ENCODE assay signal across 8 mouse cellular contexts in the genomic region with DNA sequence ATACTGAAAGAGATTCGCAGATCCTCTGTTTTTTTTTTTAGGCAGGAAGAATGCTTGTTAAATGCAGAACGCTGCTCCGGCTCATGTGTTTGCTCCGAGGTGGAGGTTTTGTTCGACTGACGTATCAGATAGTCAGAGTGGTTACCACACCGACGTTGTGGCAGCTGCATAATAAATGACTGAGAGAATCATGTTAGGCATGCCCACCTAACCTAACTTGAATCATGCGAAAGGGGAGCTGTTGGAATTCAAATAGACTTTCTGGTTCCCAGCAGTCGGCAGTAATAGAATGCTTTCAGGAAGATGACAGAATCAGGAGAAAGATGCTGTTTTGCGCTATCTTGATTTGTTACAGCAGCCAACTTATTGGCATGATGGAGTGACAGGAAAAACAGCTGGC.
DNase-seq lines count a peak whose midpoint lies in the region; ATAC-seq and TF ChIP-seq lines count a peak whose summit lies in the region.

No protein-coding gene starts in this region.

- H3K27me3 ChIP-seq in kidney, embryonic 16.5 days (ENCODE audit: insufficient read depth, low read length) = no peaks in the 10 kb centered on the region
- no peaks in the 10 kb centered on the region for H3K27me3 ChIP-seq in forebrain, embryonic 13.5 days

- intact Hi-C loops in left cerebral cortex, adult 2 months (cut with DNase I) = loop anchor here (5.0 kb wide), 1 partner anchor 928 kb away; no protein-coding TSS in a partner anchor

- peak overlapping the region; percentile 29 for H3K4me3 ChIP-seq in kidney, embryonic 16.5 days (ENCODE audit: low read length)
- H3K4me3 ChIP-seq in forebrain, embryonic 13.5 days = peak overlapping the region; percentile 26
- peak overlapping the region; percentile 46 for H3K4me3 ChIP-seq in left cerebral cortex, adult 2 months

- peak overlapping the region; percentile 45 for H3K4me2 ChIP-seq in kidney, embryonic 16.5 days (replicated peaks; ENCODE audit: low read depth, low read length)
- peak overlapping the region; percentile 52 for H3K4me2 ChIP-seq in forebrain, embryonic 13.5 days

- no peak overlapping the region for H3K27ac ChIP-seq in kidney, embryonic 16.5 days (ENCODE audit: low read length)
- no peak overlapping the region for H3K27ac ChIP-seq in forebrain, embryonic 13.5 days
- H3K27ac ChIP-seq in left cerebral cortex, adult 2 months = peak overlapping the region; percentile 69

- H3K9me3 ChIP-seq in kidney, embryonic 16.5 days (ENCODE audit: low read length) = no peaks in the 10 kb centered on the region
- no peaks in the 10 kb centered on the region for H3K9me3 ChIP-seq in forebrain, embryonic 13.5 days (replicated peaks)

- H3K4me1 ChIP-seq in kidney, embryonic 16.5 days (ENCODE audit: insufficient read depth, low read length) = no peaks in the 10 kb centered on the region
- H3K4me1 ChIP-seq in forebrain, embryonic 13.5 days = no peaks in the 10 kb centered on the region

- ATAC-seq in kidney, embryonic 16.5 days (ENCODE audit: low FRiP score, low TSS enrichment) = no peak
- ATAC-seq in forebrain, embryonic 13.5 days = 0 out of 2 replicates have a peak, but pooled peaks have one; percentile 33
- ATAC-seq in erythroid progenitor cell, adult 5-6 weeks (replicated peaks; ENCODE audit: low FRiP score, poor library complexity, severe bottlenecking) = no peak

- TF ChIP-seq CTCF in left cerebral cortex, adult 2 months (IDR thresholded peaks at IDR 0.05) = no peak

- WGBS in kidney, embryonic 16.5 days = 28% methylated on average over 11 of the region's 11 CpGs
- whole genome bisulfite sequencing in forebrain, embryonic 13.5 days = 29% methylated on average over 11 of the region's 11 CpGs

- no peak overlapping the region for H3K9ac ChIP-seq in kidney, embryonic 16.5 days (replicated peaks; ENCODE audit: low read length)
- H3K9ac ChIP-seq in forebrain, embryonic 13.5 days = no peak overlapping the region; the same call in 1 of the 2 replicates

- no peak for DNase-seq in kidney, postnatal 25 days
- DNase-seq in left cerebral cortex, adult 2 months (ENCODE audit: extremely low spot score in 1 of 2, low spot score in 2 of 2) = peak in 1 of 2 experiments; percentile 10
- DNase-seq in right cerebral cortex, adult 2 months (ENCODE audit: low spot score in 2 of 2) = peak; percentile 35 to 36
- no peak for DNase-seq in ovary, postnatal 14 days (ENCODE audit: low spot score)
- DNase-seq in urinary bladder, postnatal 36 days (ENCODE audit: low spot score in 2 of 2) = no peak

- no peaks in the 10 kb centered on the region for H3K36me3 ChIP-seq in kidney, embryonic 16.5 days (ENCODE audit: insufficient read depth, low read length)
- H3K36me3 ChIP-seq in forebrain, embryonic 13.5 days (ENCODE audit: poor library complexity, severe bottlenecking) = no peaks in the 10 kb centered on the region

Comparison
In these comparisons a context has a peak if more than half of its experiments do, and no peak if none do; other contexts are left out.
1. DNase-seq: peak in right cerebral cortex, adult 2 months (2 of 2); none in kidney, postnatal 25 days (0 of 2), ovary, postnatal 14 days (single experiment) and urinary bladder, postnatal 36 days (0 of 2).
2. Peak in every context shown above with its lines, with median percentiles within 50 percentile points of each other: H3K4me3 ChIP-seq.